Mouse (Mus musculus) thymus, adult 2 months (tissue): ENCODE measurements around the gene Hinfp.

Source experiments
- CTCF ChIP-seq: fragments of 200-500 bp; IDR thresholded peaks from 2 replicates; pipeline ENCODE4 v1.5.1; 2012; ENCODE audit warnings: mild to moderate bottlenecking, control low read depth, low read length, moderate library complexity, borderline replicate concordance; ENCODE audit not compliant: control insufficient read depth, poor library complexity, insufficient read depth; ENCODE audit errors: extremely low read depth
- POLR2A ChIP-seq: fragments of 200-500 bp; IDR thresholded peaks from 2 replicates; pipeline ENCODE4 v1.6.1; 2012; ENCODE audit warnings: mild to moderate bottlenecking, low read length, control low read depth, moderate library complexity; ENCODE audit not compliant: control insufficient read depth, poor library complexity, insufficient read depth; ENCODE audit errors: extremely low read depth

- TF ChIP-seq CTCF (no peak), POLR2A (no peak)
These were observed 18.5 kb downstream of the Hinfp start for GRCm38 (mm10) chr9:44287003-44287400.
